Mouse (Mus musculus): Measurements from ENCODE around the gene Rhoh.

Gene Rhoh

DNA sequence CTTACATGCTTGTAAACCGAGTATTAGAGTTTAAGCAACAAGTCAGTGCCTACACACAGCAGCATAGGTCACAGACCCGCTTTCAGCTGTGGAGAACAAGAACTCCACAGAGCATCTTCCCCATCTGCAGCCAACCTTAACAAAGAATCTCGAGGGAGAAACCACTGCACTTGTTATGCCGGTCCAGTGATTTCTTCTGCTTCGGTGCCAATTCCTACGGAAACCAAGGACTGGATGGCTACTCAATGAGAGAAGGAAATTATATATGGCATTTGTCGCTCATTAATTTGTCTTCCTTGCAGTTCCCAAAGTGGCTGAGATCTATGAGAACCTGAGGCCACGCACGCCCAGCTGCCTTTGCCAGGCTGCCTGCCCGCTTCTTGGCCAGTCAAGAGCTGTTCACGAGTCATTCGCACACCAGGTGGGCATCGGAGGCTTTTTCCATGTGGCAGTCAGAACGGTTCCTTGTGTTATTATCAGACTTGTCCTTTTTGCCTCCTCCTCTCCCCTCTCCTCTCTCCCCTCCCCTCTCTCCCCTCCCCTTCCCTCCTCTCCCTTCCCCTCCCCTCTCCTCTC is 30.3 kb downstream of the Rhoh start:
- no peak for DNase-seq (ENCODE audit: low read depth, low spot score)

GRCm38 (mm10) chr5:65895121-65895692 is 34.2 kb downstream of the Rhoh start:
- no peak for DNase-seq (ENCODE audit: low read depth, low spot score)

GRCm38 (mm10) chr5:65895764-65896163 is 34.8 kb downstream of the Rhoh start:
- DNase-seq (ENCODE audit: low read depth, low spot score) = no peak

- no peak for DNase-seq (ENCODE audit: low read depth, low spot score)
Measured at GRCm38 (mm10) chr5:65897731-65898130, 36.7 kb downstream of the Rhoh start.

GRCm38 (mm10) chr5:65898683-65899082 is 37.7 kb downstream of the Rhoh start:
- no peak for DNase-seq (ENCODE audit: low read depth, low spot score)

DNA sequence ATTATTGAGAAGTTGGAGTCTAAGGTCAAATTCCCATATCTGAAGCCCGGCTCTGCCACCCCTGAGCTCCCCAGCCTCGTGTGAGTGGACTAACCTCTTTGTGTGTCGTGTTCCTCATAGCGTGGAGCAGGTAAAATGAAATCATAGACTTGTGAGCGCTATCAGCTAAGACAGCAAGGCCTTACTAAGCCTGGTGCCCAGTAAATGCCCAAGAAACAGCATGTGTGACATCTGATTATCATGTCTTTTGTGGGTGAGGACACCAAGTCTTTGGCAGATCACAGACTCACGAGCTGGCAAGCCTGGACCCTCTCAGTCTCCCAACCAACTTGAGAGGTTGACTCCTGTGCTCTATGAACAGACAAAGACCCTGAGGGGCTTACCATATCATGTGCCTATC is 39.1 kb downstream of the Rhoh start:
- no peak for DNase-seq (ENCODE audit: low read depth, low spot score)

- DNase-seq (ENCODE audit: low read depth, low spot score) = no peak
Measured at GRCm38 (mm10) chr5:65900862-65901265, 39.9 kb downstream of the Rhoh start.

DNA sequence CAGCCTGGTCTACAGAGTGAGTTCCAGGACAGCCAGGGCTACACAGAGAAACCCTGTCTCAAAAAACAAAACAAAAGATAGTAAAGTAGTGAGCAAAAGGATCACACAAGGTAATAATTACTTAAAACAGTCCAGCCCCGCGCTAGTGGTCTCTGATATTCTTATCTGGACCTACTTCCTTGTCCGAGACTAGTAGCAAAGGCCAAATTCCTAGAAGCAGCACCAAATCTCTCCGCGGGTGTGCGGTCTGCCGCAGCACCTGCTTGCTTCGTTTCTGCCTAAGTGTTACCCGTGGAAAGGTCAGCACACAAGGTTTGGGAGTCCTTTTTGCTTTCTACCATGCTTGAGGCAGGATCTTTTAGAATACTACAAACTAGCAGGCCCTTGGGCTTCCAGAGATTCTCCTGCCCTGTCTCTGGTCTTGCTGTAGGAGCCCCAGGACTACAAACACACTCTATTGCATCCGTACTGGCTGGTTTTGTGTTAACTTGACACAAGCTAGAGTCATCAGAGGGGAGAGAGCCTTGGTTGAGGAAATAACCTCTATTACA is 40.9 kb downstream of the Rhoh start:
- no peak for DNase-seq (ENCODE audit: low read depth, low spot score)

DNA sequence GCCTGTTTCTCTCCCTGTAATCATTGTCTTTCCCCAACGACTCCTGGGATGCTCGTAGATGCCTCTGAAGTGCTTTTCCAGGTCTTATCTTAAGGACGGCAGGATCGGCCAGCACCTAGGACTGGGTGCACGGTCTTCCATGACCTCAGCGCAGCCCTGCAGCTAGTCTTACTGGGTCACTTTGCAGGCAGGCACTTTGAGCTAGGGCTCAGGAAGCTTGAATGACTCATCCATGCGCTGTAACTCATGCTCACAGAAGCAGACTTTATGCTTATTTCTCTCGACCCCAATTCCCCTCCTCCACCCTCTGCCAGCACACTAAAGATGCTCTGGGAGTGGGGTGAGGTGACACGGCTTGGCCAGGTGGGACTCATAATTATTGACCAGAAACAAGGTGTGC is 41.8 kb downstream of the Rhoh start:
- no peak for DNase-seq (ENCODE audit: low read depth, low spot score)

DNA sequence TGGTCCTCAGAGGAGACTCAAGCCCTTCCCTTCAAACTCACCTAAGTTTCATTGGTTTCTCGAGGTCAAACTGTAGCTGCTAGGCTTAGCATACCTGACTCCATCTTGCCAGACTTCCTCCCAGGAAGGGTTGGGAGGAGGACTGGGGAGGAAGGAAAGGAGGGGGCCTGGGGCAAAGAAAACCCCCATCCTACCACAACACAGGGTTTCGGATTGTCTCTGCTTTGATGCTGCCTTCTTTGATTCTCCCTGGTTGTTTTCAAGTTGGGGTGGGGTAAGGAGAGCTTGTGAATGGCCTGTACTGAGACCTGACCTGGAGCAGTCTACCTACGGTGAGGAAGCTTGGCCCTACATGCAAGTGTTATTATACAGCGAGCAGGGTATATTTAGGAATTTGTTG is 43.5 kb downstream of the Rhoh start:
- no peak for DNase-seq (ENCODE audit: low read depth, low spot score)

DNA sequence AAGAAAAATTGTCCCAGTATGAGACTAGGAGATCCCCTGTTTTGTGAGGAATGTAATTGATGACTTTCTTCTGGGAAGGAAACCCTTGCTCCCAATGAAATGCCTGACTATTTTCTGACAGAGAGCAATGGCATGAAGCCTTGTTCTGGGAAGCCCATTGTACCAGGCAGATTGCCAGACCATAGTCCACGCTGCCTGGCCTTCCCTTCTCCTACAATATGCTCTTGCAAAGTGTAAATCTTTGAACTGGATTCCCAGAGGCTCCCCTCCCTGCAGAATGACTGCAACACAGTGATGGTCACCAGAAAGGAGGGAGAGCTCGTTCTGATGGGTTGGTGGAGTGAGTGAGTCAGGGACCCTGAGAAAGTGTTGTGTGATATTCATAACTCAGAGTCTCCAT is 47.7 kb downstream of the Rhoh start:
- DNase-seq (ENCODE audit: low read depth, low spot score) = no peak

DNA sequence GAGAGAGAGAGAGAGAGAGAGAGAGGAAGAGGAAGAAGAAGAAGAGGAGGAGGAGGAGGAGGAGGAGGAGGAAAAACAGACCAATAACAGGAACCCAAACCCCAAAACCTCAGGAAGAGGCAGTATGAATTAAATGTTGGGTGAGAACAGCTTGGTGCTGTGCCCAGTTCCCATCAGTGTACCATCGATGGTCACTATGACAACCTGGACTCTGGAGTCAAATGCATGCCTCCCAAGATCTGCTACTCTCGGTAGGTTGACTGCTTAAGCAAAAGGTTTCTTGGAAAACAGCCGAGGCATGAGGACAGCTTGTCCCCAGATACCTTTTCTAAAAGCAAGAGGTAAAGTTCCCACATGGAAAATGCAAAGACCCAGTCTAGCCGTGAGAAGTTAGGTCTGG is 48.3 kb downstream of the Rhoh start:
- no peak for DNase-seq (ENCODE audit: low read depth, low spot score)

DNA sequence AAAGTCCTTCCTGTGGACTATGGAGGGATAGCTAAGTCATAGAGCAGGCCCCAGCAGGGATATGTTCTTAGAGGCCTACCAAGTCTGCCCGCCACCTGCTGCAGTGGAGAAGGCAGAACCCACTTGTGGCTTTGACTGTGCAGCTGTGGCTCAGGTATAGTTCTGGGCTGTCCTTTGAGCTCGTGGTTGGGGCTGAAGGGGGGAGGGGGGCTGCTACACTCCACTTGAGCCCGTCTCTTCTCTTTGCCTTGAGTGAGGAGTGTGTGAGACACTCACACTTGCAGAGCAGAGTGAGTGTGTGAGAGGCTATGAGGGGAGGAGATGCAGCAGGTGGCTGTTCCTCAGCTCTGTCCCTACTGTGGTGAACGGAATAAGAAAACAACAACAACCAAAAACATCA is 49.4 kb downstream of the Rhoh start:
- DNase-seq (ENCODE audit: low read depth, low spot score) = no peak

- no peak for DNase-seq (ENCODE audit: low read depth, low spot score)
Measured at GRCm38 (mm10) chr5:65911676-65912075, 50.7 kb downstream of the Rhoh start.

DNA sequence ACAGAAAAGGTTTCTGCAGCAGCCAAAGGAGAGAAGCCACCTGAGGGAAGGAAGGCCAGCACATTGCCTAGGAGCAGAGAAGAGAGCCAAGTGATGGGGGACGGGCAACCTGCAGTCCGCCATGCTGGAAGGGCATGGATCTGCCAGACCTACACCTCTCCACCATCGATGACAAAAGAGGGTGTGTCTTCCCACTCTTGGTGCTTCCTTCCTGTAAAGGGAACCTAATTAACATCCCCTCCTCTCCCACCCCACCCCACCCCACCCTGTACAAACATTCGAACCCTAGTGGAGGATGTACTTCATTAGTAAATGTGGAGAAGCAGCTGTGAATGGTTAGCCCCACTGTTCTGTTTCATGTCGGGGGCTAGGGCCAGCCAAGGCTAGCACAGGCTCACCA is 51.2 kb downstream of the Rhoh start:
- no peak for DNase-seq (ENCODE audit: low read depth, low spot score)

DNA sequence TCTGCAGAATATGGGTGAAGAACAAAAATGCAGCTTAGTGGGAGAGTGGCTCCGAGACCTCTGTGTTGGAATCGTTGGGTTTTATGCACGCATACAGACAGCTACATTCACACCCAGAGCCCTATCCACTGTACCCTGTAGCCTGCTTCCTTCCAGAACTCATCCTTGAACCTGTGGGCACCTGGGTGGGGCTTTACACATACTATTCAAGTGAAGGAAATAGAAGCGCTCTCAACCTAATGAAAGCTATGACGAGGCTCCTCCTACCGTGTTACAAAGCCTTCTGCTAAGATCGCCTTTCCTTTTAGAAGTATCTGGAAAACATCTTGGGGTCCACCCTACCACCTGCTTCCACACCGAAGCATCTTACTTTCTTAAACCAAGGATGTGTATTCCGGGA is 52.1 kb downstream of the Rhoh start:
- DNase-seq (ENCODE audit: low read depth, low spot score) = no peak

- no peak for DNase-seq (ENCODE audit: low read depth, low spot score)
Measured at GRCm38 (mm10) chr5:65914342-65914741, 53.3 kb downstream of the Rhoh start.

DNA sequence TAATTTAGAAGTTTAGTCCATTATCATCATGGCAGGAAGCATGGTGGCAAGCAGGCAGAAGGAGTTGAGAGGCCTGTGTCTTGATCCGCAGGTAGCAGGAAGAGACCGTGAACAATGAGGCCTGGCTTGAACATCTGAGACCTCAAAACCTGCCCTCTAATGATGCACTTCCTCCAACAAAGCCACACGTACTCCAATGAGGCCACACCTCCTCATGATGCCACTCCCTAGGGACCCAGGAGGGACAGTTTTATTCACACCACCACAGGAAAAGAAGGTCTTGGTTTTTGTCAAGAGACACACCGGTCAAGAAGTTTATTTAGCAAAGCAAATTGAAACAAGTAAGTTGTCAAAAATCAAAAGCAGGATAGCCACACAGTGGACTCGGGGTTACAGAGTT is 55.9 kb downstream of the Rhoh start:
- DNase-seq (ENCODE audit: low read depth, low spot score) = no peak

DNA sequence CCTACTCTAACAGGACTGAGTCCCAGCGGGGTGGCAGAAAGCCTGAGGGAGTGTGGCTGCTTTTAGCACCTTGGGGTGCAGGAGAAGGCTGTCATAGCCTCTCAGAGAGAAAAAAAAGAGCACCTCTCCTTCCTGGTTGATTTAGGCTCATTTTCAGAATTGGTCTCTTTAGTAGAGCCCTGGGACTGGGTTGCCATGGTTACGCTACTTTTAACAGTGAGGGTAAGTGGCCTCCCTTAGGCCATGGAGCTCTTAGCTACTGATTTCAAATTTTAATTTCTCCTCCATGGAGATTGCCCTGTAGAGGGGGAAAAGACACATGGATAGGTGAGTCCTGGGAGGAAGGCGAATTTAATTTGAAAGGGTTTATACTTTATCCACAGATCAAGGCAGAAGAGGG is 57.6 kb downstream of the Rhoh start:
- no peak for DNase-seq (ENCODE audit: low read depth, low spot score)

DNA sequence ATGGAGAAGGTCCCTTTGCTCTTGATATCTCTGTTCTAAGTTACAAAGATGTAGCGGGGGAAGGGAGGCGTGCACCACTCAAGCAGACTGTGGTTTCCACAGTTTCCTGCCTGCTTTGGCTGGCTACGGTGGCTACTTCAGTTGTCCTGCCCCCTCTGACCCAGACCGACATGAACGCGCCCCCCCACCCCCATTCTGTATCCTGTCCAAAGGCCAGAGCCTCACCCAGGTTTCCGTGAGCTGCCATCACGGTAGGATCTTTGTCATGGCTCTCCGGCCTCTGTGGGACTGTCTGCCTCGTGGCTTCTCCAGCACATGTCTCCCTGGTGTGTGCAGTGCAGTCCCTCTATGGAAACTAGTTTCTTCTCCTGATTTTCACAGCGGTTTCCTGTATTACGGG is 58.3 kb downstream of the Rhoh start:
- DNase-seq (ENCODE audit: low read depth, low spot score) = no peak

DNA sequence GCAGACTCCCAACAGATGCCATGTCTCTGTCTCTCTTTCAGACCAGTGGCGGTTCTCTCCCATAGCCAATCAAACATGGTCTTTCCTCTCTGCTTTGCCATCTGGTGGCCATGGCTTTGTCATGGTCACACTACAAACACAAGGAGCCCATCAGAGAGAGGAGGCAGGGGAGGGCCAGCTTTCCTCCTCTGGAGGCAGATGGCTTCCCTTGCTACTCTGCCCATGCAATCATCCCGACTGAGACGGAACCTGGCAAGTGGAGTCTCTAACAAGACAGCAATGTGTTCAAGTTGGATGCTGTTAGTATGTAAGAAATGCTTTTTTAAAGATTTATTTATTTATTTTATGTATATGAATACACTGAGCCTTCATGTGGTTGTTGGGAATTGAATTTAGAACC is 58.9 kb downstream of the Rhoh start:
- no peak for DNase-seq (ENCODE audit: low read depth, low spot score)

GRCm38 (mm10) chr5:65920701-65921426 is 59.9 kb downstream of the Rhoh start:
- no peak for DNase-seq (ENCODE audit: low read depth, low spot score)

DNA sequence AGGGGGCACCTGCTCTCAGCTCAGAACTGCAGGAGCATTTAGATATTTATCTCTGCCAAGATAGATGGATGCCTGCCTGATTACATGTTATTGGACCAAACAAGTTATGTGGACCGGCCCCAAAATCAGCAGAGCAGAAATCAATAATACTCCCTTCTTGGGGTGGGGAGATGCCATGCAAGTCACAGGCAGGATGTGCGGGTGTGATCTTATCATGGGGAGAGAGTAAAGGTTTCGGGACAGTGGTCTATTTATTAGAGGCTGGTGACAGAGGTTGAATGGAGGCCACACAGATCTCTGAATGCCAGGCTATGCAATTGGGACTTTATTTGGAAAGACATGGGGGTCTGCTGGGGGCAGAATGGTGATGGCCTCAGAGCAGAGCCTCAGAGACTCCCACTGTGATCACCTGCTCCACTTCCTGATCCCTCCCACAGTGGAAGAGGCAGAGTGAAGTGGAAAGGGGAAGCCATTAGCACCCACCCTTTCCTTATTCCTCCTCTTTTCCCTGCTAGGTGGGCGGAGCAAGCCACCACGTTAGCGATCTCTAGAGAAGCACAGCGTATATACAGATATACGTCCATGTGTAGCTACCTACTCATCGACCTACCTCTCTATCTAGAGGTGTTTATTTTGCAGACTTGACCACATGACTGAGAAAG is 60.6 kb downstream of the Rhoh start:
- no peak for DNase-seq (ENCODE audit: low read depth, low spot score)
